Mouse (Mus musculus) frontal cortex, postnatal 36 days (tissue): ENCODE results near the gene Cnot4.

Experiments used
- DNase-seq, 2 experiments: peaks; one replicate each; pipeline ENCODE4 v3.0.0; 2022; ENCODE audit warnings: low spot score in 2 of 2

The Cnot4 gene

GRCm38 (mm10) chr6:35033341-35033740, 100.2 kb downstream of the Cnot4 start:
- no peak for DNase-seq

- DNase-seq: no peak
Observed at GRCm38 (mm10) chr6:35032704-35033103, 100.8 kb downstream of the Cnot4 start.

GRCm38 (mm10) chr6:35030811-35031210, 102.7 kb downstream of the Cnot4 start:
- no peak for DNase-seq

- DNase-seq: no peak
Observed at GRCm38 (mm10) chr6:35030226-35030625, 103.3 kb downstream of the Cnot4 start.

GRCm38 (mm10) chr6:35028023-35028422, 105.5 kb downstream of the Cnot4 start:
- DNase-seq: no peak

GRCm38 (mm10) chr6:35027257-35027656, 106.3 kb downstream of the Cnot4 start:
- no peak for DNase-seq

- DNase-seq: no peak
Observed at GRCm38 (mm10) chr6:35016624-35017023, 116.9 kb downstream of the Cnot4 start.

- DNase-seq: no peak
Observed at GRCm38 (mm10) chr6:35011953-35012352, 121.6 kb downstream of the Cnot4 start.

GRCm38 (mm10) chr6:35010705-35011104, 122.8 kb downstream of the Cnot4 start:
- DNase-seq: no peak

GRCm38 (mm10) chr6:35002261-35002669, 131.3 kb downstream of the Cnot4 start:
- DNase-seq: peak; percentile 71 to 76

GRCm38 (mm10) chr6:34999101-34999500, 134.4 kb downstream of the Cnot4 start:
- peak; percentile 33 to 64 for DNase-seq

GRCm38 (mm10) chr6:34996496-34996895, 137.0 kb downstream of the Cnot4 start:
- no peak for DNase-seq

GRCm38 (mm10) chr6:34995265-34995681, 138.3 kb downstream of the Cnot4 start:
- DNase-seq: peak; percentile 76 to 82

GRCm38 (mm10) chr6:34994692-34995091, 138.8 kb downstream of the Cnot4 start:
- DNase-seq: no peak

- no peak for DNase-seq
Observed at GRCm38 (mm10) chr6:34989263-34989662, 144.3 kb downstream of the Cnot4 start.

GRCm38 (mm10) chr6:34988081-34988761, 145.3 kb downstream of the Cnot4 start, which contains the start of gene Slc23a4:
Gene Slc23a4, minus strand, starts transcription at chr6:34988404.
- DNase-seq: no peak

- no peak for DNase-seq
Observed at GRCm38 (mm10) chr6:34987085-34987645, 146.4 kb downstream of the Cnot4 start.

GRCm38 (mm10) chr6:34980661-34981060, 152.9 kb downstream of the Cnot4 start:
- no peak for DNase-seq

- no peak for DNase-seq
Observed at GRCm38 (mm10) chr6:34979291-34979690, 154.2 kb downstream of the Cnot4 start.
